Mouse (Mus musculus) neutrophil, adult 65 days (primary cell): ENCODE results near the gene Magea5. TPM values are rescaled to one million over a fixed set of nuclear protein-coding genes. Genes with fewer than 3 reads are reported as not detected.

Experiments used
- total RNA-seq: library from RNA; stranded (reverse); gene quantifications from 2 replicates; pipeline ENCODE4 v1.2.4, GENCODE M21; 2023

Magea5 gene
- total RNA-seq = not detected in 2 replicates

DNA sequence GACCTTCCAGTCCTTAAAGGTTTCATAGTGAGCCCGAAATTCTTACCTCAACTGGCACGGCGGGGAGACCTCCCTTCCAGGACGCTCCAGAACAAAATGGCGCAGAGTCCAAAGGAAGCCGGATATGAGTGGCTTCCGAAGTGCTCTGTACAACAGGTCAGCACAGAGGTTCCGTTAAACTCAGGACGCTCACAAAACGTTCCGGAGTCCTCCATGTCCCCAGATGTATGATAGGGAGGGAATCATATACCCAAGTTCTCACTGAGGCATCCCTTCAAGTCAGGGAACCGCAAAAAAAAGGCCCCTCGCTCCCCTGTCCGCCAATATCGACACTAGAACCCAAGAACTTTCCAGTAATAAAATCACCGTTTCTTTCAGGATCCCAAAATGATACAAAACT is at the start of gene Magea5:
TSS of gene Magea5 (minus strand) at position 101 of the 400 bp plus-strand sequence.

GRCm38 (mm10) chrX:155093566-155093965 is 30.6 kb upstream of the Magea5 start, which contains the start of gene Magea2:
Gene Magea2 (minus strand): TSS chrX:155093666.

DNA sequence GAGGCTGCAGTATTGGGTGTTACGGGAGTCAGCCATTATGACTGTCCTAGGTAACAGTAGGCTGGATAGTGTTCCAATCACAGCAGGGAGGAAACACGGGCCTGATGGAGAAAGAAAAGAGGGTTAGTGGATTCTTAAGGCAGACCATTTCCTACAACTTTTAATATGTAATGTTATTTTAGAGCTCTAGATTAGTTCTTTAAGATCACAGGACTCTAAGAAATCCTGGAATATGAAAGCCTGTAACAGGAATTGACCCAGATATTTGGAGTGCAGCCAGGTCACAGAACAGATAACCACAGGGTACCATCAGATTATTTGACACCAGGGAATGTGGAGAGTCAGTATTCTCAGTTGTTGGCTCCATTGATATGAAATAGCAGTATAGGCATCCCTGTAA is 26.7 kb upstream of the Magea5 start, which contains the start of gene Magea1:
TSS of gene Magea1 (minus strand) at position 101 of the 400 bp plus-strand sequence.

Other genes starting within 250 kb of the Magea5 start
- not detected in 2 replicates for gene Cldn34b1, start 172.9 kb downstream of the Magea5 start, total RNA-seq
- not detected in 2 replicates for gene Magea6, start 127.2 kb downstream of the Magea5 start, total RNA-seq
- gene Magea3, start 113.6 kb downstream of the Magea5 start, total RNA-seq = not detected in 2 replicates
- not detected in 2 replicates for gene Magea8, start 67.3 kb downstream of the Magea5 start, total RNA-seq
- gene Magea1, start 26.6 kb upstream of the Magea5 start, total RNA-seq = not detected in 2 replicates
- not detected in 2 replicates for gene Magea2, start 30.5 kb upstream of the Magea5 start, total RNA-seq
- not detected in 2 replicates for gene Cldn34b2, start 65.3 kb upstream of the Magea5 start, total RNA-seq
- gene Sat1, start 153.3 kb upstream of the Magea5 start, total RNA-seq = 564 and 611 TPM in 2 replicates
- 49.9 and 55.3 TPM in 2 replicates for gene Acot9, start 199.3 kb upstream of the Magea5 start, total RNA-seq